Mouse (Mus musculus): ENCODE measurements around the gene Rspry1. TPM values are rescaled to one million over a fixed set of nuclear protein-coding genes. Genes with fewer than 3 reads are reported as not detected.

Gene Rspry1
- polyA plus RNA-seq, 2 experiments = 20.0 to 36.1 TPM

DNA sequence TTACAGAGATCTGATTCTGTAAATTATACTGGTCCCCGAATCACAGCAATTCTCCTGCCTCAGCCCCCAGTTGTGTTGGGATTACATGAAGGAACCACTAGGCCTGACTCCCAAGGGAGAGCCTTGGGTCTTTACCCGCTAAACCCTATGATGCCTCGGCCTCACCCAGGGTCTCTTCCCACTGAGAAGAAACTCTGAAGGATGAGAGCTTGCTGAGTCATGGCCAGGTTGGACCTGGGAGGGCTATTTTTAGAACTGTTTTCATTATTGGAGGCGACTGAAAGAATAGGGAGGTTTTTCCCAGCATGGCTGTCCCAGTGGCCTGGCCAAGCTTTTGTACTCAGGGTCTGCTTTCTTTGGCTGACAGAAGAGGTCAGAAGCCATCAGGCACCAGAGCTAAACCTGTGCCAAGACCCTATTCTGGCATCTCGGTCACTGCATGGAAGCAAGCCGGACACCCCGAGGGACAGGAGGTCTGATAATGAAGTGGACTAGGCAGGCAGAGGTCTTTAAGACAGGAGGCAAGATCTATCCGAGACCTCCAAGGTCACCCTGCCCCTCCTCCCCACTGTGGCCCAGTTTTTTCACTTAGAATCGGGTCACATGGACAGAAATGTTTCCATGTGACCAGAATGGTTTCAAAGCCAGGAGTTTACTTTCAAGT lies 105.1 kb downstream of the Rspry1 start:
- Histone ChIP-seq H3K27me3 (ENCODE audit: control insufficient read depth, insufficient read depth, low read length) (no peaks in the 10 kb centered on the region), H3K9me3 (ENCODE audit: control insufficient read depth, low read length) (no peaks in the 10 kb centered on the region), H3K9ac (ENCODE audit: low read depth, low read length, severe bottlenecking) (no peak overlapping the region), H3K4me1 (ENCODE audit: control insufficient read depth, insufficient read depth, low read length) (peaks cover 10% of the 10 kb centered on the region; the same call in 1 of the 2 replicates), H3K4me3 (replicated peaks; ENCODE audit: low read length) (no peak overlapping the region), H3K36me3 (ENCODE audit: control insufficient read depth, insufficient read depth, low read length) (no peaks in the 10 kb centered on the region), H3K27ac (replicated peaks; ENCODE audit: low read depth, low read length) (no peak overlapping the region), H3K4me2 (replicated peaks; ENCODE audit: low read depth, low read length, severe bottlenecking) (no peak overlapping the region)
- ATAC-seq (ENCODE audit: low FRiP score, low read depth) (no peak), DNase-seq (ENCODE audit: low spot score) (no peak)
- TF ChIP-seq POLR2A (IDR thresholded peaks at IDR 0.05; ENCODE audit: borderline replicate concordance, extremely low read depth, insufficient read depth, insufficient read length) = no peak
- WGBS = 79% methylated on average over 9 of the region's 9 CpGs

Other genes starting within 250 kb of the Rspry1 start
- gene Herpud1, start 215.5 kb upstream of the Rspry1 start, polyA plus RNA-seq (2012; rRNA removed) = 72.9 and 86.3 TPM in 2 replicates
- gene Herpud1, start 215.5 kb upstream of the Rspry1 start, polyA plus RNA-seq (2014; fragmentation: Nextera tagmentation; extraction: Ambion mirVana) = 76.8 and 84.1 TPM in 2 replicates
- 0.28 and 0.35 TPM in 2 replicates for gene Nlrc5, start 167.6 kb upstream of the Rspry1 start, polyA plus RNA-seq (2012; rRNA removed)
- 0.23 and 0.48 TPM in 2 replicates for gene Nlrc5, start 167.6 kb upstream of the Rspry1 start, polyA plus RNA-seq (2014; fragmentation: Nextera tagmentation; extraction: Ambion mirVana)
- 24.7 and 29.5 TPM in 2 replicates for gene Cpne2, start 68.9 kb upstream of the Rspry1 start, polyA plus RNA-seq (2012; rRNA removed)
- gene Cpne2, start 68.9 kb upstream of the Rspry1 start, polyA plus RNA-seq (2014; fragmentation: Nextera tagmentation; extraction: Ambion mirVana) = 12.1 and 13.3 TPM in 2 replicates
- 35.7 and 43.4 TPM in 2 replicates for gene Fam192a, start 60 bp downstream of the Rspry1 start, polyA plus RNA-seq (2012; rRNA removed)
- 61.5 and 62.4 TPM in 2 replicates for gene Fam192a, start 60 bp downstream of the Rspry1 start, polyA plus RNA-seq (2014; fragmentation: Nextera tagmentation; extraction: Ambion mirVana)
- 111 and 125 TPM in 2 replicates for gene Arl2bp, start 64.7 kb downstream of the Rspry1 start, polyA plus RNA-seq (2012; rRNA removed)
- gene Arl2bp, start 64.7 kb downstream of the Rspry1 start, polyA plus RNA-seq (2014; fragmentation: Nextera tagmentation; extraction: Ambion mirVana) = 54.0 and 62.9 TPM in 2 replicates
- gene Pllp, start 94.3 kb downstream of the Rspry1 start, polyA plus RNA-seq (2012; rRNA removed) = 1.6 and 2.1 TPM in 2 replicates
- 0.95 and 3.6 TPM in 2 replicates for gene Pllp, start 94.3 kb downstream of the Rspry1 start, polyA plus RNA-seq (2014; fragmentation: Nextera tagmentation; extraction: Ambion mirVana)
- gene Ccl22, start 143.7 kb downstream of the Rspry1 start, polyA plus RNA-seq (2012; rRNA removed) = not detected in 2 replicates
- gene Ccl22, start 143.7 kb downstream of the Rspry1 start, polyA plus RNA-seq (2014; fragmentation: Nextera tagmentation; extraction: Ambion mirVana) = 0.14 TPM in 1 of 2 replicates, not detected in the other
- 8.7 and 10.5 TPM in 2 replicates for gene Cx3cl1, start 170.1 kb downstream of the Rspry1 start, polyA plus RNA-seq (2012; rRNA removed)
- gene Cx3cl1, start 170.1 kb downstream of the Rspry1 start, polyA plus RNA-seq (2014; fragmentation: Nextera tagmentation; extraction: Ambion mirVana) = 8.3 and 8.6 TPM in 2 replicates
- gene Ccl17, start 208.5 kb downstream of the Rspry1 start, polyA plus RNA-seq (2012; rRNA removed) = 0.45 TPM in 1 of 2 replicates, not detected in the other
- 0.67 TPM in 1 of 2 replicates, not detected in the other for gene Ccl17, start 208.5 kb downstream of the Rspry1 start, polyA plus RNA-seq (2014; fragmentation: Nextera tagmentation; extraction: Ambion mirVana)
- gene Coq9, start 236.4 kb downstream of the Rspry1 start, polyA plus RNA-seq (2012; rRNA removed) = 84.5 and 88.1 TPM in 2 replicates
- 72.4 and 86.0 TPM in 2 replicates for gene Coq9, start 236.4 kb downstream of the Rspry1 start, polyA plus RNA-seq (2014; fragmentation: Nextera tagmentation; extraction: Ambion mirVana)
- gene Ciapin1, start 236.4 kb downstream of the Rspry1 start, polyA plus RNA-seq (2012; rRNA removed) = 55.0 and 55.2 TPM in 2 replicates
- 83.6 and 84.3 TPM in 2 replicates for gene Ciapin1, start 236.4 kb downstream of the Rspry1 start, polyA plus RNA-seq (2014; fragmentation: Nextera tagmentation; extraction: Ambion mirVana)

Data from limb, embryonic 14.5 days (tissue).